ENCODE assay signal across 8 mouse cellular contexts in genomic region chr17:29760404-29761375, GRCm38 (mm10). TPM values are rescaled to one million over a fixed set of nuclear protein-coding genes. Genes with fewer than 3 reads are reported as not detected.
DNase-seq lines count a peak whose midpoint lies in the region; ATAC-seq and TF ChIP-seq lines count a peak whose summit lies in the region.
"Had no signal": no experiment of that assay in that cellular context is flagged by ENCODE, and none has a peak within 500 bp of the region (broad histone marks: within the 10 kb centered on the region; RNA-seq: fewer than 3 reads in every experiment).

No protein-coding gene starts in this region.

- no peaks in the 10 kb centered on the region for H3K4me1 ChIP-seq in kidney, adult 2 months (ENCODE audit: control insufficient read depth, insufficient read depth, low read length)
- H3K4me1 ChIP-seq in forebrain, postnatal 0 days (ENCODE audit: insufficient read depth) = peaks cover 10% of the 10 kb centered on the region; the same call in 1 of the 2 replicates

- WGBS in kidney, adult 2 months = 66% methylated on average over 20 of the region's 21 CpGs
- 63% methylated on average over 19 of the region's 21 CpGs for WGBS in forebrain, postnatal 0 days

- no peak for TF ChIP-seq POLR2A in kidney, adult 2 months (IDR thresholded peaks at IDR 0.05; ENCODE audit: low read depth, low read length)

- DNase-seq in kidney, adult 2 months = peak; percentile 6
- no peak for DNase-seq in kidney, adult 9 months
- peak; percentile 64 for DNase-seq in R1 (ENCODE audit: low read depth, low spot score)
- DNase-seq in adrenal gland, postnatal 36 days = peak; percentile 20 to 35
- DNase-seq in forebrain, postnatal 0 days = peak; percentile 83
- no peak for DNase-seq in frontal cortex, postnatal 10 days (ENCODE audit: low spot score in 2 of 2)
- no peak for DNase-seq in layer of hippocampus, adult 9-10 months (ENCODE audit: low spot score)

- H3K9me3 ChIP-seq in forebrain, postnatal 0 days (ENCODE audit: low read length) = no peaks in the 10 kb centered on the region
- H3K9me3 ChIP-seq: limb, embryonic 12.5 days had no signal

- ATAC-seq in forebrain, postnatal 0 days = peak; percentile 53; the same call in 1 of the 2 replicates

- H3K4me3 ChIP-seq in kidney, adult 2 months (ENCODE audit: insufficient read depth, low read depth, low read length) = no peak overlapping the region
- H3K4me3 ChIP-seq in forebrain, postnatal 0 days (ENCODE audit: low read depth, low read length) = no peak overlapping the region
- H3K4me3 ChIP-seq: limb, embryonic 12.5 days had no signal

- no peak overlapping the region for H3K4me2 ChIP-seq in forebrain, postnatal 0 days (ENCODE audit: low read depth)
- H3K4me2 ChIP-seq: limb, embryonic 12.5 days had no signal

- H3K36me3 ChIP-seq in kidney, adult 2 months (ENCODE audit: control insufficient read depth, insufficient read depth, low read length) = no peaks in the 10 kb centered on the region
- H3K36me3 ChIP-seq in forebrain, postnatal 0 days (ENCODE audit: insufficient read depth) = no peaks in the 10 kb centered on the region
- H3K36me3 ChIP-seq: limb, embryonic 12.5 days had no signal

- H3K27ac ChIP-seq in kidney, adult 2 months (ENCODE audit: insufficient read depth, low read depth, low read length) = no peak overlapping the region
- peak overlapping the region; percentile 64; the same call in 1 of the 2 replicates for H3K27ac ChIP-seq in forebrain, postnatal 0 days (ENCODE audit: low read depth, low read length)

- no peak overlapping the region for H3K9ac ChIP-seq in forebrain, postnatal 0 days
- H3K9ac ChIP-seq: limb, embryonic 12.5 days had no signal

- H3K27me3 ChIP-seq in kidney, adult 2 months (replicated peaks; ENCODE audit: control insufficient read depth, insufficient read depth, low read length) = no peaks in the 10 kb centered on the region
- H3K27me3 ChIP-seq in forebrain, postnatal 0 days (ENCODE audit: insufficient read depth, low read length) = no peaks in the 10 kb centered on the region
- H3K27me3 ChIP-seq: limb, embryonic 12.5 days had no signal

- no peak for TF ChIP-seq CTCF in kidney, adult 2 months (conservative IDR thresholded peaks at IDR 0.05; ENCODE audit: insufficient read depth, insufficient read length, low read depth, low read length)
- TF ChIP-seq CTCF in forebrain, postnatal 0 days (IDR thresholded peaks at IDR 0.05; ENCODE audit: low read depth) = no peak

RNA-seq across cellular contexts. Expression of gene Ccdc167, which starts 43.8 kb away (rescaled TPM):
- 5.0 TPM in 2 replicates for polyA plus RNA-seq in kidney, adult 2 months (2012; rRNA removed)
- total RNA-seq in adrenal gland, postnatal 36 days (2021) = 10 to 100 TPM in 1 of 2 experiments, 1 to 10 TPM in 1; 8.6 to 11.4 TPM
- 7.7 and 8.8 TPM in 2 replicates for total RNA-seq in forebrain, postnatal 0 days (2014; rRNA removed)
- 7.4 and 7.7 TPM in 2 replicates for polyA plus RNA-seq in forebrain, postnatal 0 days (2015; fragmentation: Nextera tagmentation; extraction: Ambion mirVana)

Comparison
In these comparisons a context has a peak if more than half of its experiments do, and no peak if none do; other contexts are left out.
1. DNase-seq: peak in kidney, adult 2 months (single experiment), R1 (single experiment), adrenal gland, postnatal 36 days (2 of 2) and forebrain, postnatal 0 days (single experiment); none in kidney, adult 9 months (single experiment), frontal cortex, postnatal 10 days (0 of 2) and layer of hippocampus, adult 9-10 months (single experiment).